Mouse (Mus musculus) lung, postnatal 0 days (tissue): ENCODE measurements at regions not wholly inside any gene's neighbourhood (a gene's known extent, or its start where the extent isn't known, plus 50 kb on each side); places are given as distances from the start of the nearest gene placed in this dataset.

Source experiments
- ATAC-seq: fragments of 200-750 bp; cut with Nextera tagmentation; 2 replicates; pipeline ENCODE4 v1.8.0; 2017; ENCODE audit warnings: moderate library complexity
- DNase-seq: peaks from one replicate; pipeline ENCODE4 v3.0.0-alpha.2; 2016; ENCODE audit warnings: low spot score
- H3K27ac ChIP-seq: fragments of 300-500 bp; sonication (generic); 2 replicates; pipeline ENCODE4 v1.5.1; 2014; ENCODE audit warnings: antibody characterized with exemption, mild to moderate bottlenecking, low read length, mixed read lengths
- H3K27me3 ChIP-seq: fragments of 300-500 bp; sonication (generic); replicated peaks from 2 replicates; pipeline ENCODE4 v1.6.1; 2014; ENCODE audit warnings: low read length, mixed read lengths; ENCODE audit not compliant: insufficient read depth
- H3K36me3 ChIP-seq: fragments of 300-500 bp; sonication (generic); 2 replicates; pipeline ENCODE4 v1.6.1; 2014; ENCODE audit warnings: low read length, mixed read lengths; ENCODE audit not compliant: insufficient read depth
- H3K4me1 ChIP-seq: fragments of 300-500 bp; sonication (generic); 2 replicates; pipeline ENCODE4 v1.6.1; 2014; ENCODE audit warnings: antibody characterized with exemption, low read depth, low read length, mixed read lengths; ENCODE audit not compliant: insufficient read depth
- H3K4me2 ChIP-seq: fragments of 300-500 bp; sonication (generic); replicated peaks from 2 replicates; pipeline ENCODE4 v1.6.1; 2014; ENCODE audit warnings: low read depth, mild to moderate bottlenecking, low read length, moderate library complexity, mixed read lengths
- H3K4me3 ChIP-seq: fragments of 300-500 bp; sonication (generic); 2 replicates; pipeline ENCODE4 v1.5.1; 2014; ENCODE audit warnings: low read depth, low read length
- H3K9ac ChIP-seq: fragments of 300-500 bp; sonication (generic); replicated peaks from 2 replicates; pipeline ENCODE4 v1.6.1; 2014; ENCODE audit warnings: low read depth, mild to moderate bottlenecking
- H3K9me3 ChIP-seq: fragments of 300-500 bp; sonication (generic); 2 replicates; pipeline ENCODE4 v1.6.1; 2016; ENCODE audit warnings: low read length, mixed read lengths
- CTCF ChIP-seq: IDR thresholded peaks from 2 replicates; pipeline ENCODE4 v1.5.1; 2016; ENCODE audit warnings: antibody characterized with exemption, mild to moderate bottlenecking
- EP300 ChIP-seq: IDR thresholded peaks from 2 replicates; pipeline ENCODE4 v1.6.1; 2016; ENCODE audit warnings: antibody characterized with exemption, mild to moderate bottlenecking, control low read depth
- WGBS: fragments of 180-500 bp; shearing (Covaris S2); extraction: QIAGEN DNeasy Blood & Tissue Kit; methylation state at CpG from one replicate; pipeline ENCODE4 v1.1.7; 2014; 5-methylcytosine and 5-hydroxymethylcytosine counted together

GRCm38 (mm10) chr1:43260491-43260890, 63.7 kb upstream of the Fhl2 start:
- no peaks in the 10 kb centered on the region for H3K36me3 ChIP-seq
- no peak for ATAC-seq
- no peak overlapping the region for H3K9ac ChIP-seq
- no peaks in the 10 kb centered on the region for H3K9me3 ChIP-seq
- H3K27me3 ChIP-seq = no peaks in the 10 kb centered on the region
- WGBS = 87% methylated on average over 4 of the region's 4 CpGs
- no peak overlapping the region for H3K27ac ChIP-seq
- DNase-seq = no peak
- H3K4me3 ChIP-seq = no peak overlapping the region
- no peaks in the 10 kb centered on the region for H3K4me1 ChIP-seq
- no peak for TF ChIP-seq CTCF
- TF ChIP-seq EP300 = no peak
- no peak overlapping the region for H3K4me2 ChIP-seq

GRCm38 (mm10) chr1:43264407-43264889, 67.7 kb upstream of the Fhl2 start:
- TF ChIP-seq CTCF (peak; percentile 91), EP300 (no peak)
- Histone ChIP-seq H3K36me3 (no peaks in the 10 kb centered on the region), H3K9ac (no peak overlapping the region), H3K4me1 (no peaks in the 10 kb centered on the region), H3K4me3 (no peak overlapping the region), H3K27ac (no peak overlapping the region), H3K27me3 (no peaks in the 10 kb centered on the region), H3K9me3 (no peaks in the 10 kb centered on the region), H3K4me2 (no peak overlapping the region)
- DNase-seq (peak; percentile 68), ATAC-seq (peak; percentile 23)
- 14% methylated on average over 5 of the region's 5 CpGs for WGBS

- no peak for ATAC-seq
- no peak overlapping the region for H3K4me3 ChIP-seq
- WGBS = 62% methylated on average over 5 of the region's 5 CpGs
Measured at GRCm38 (mm10) chr1:43265699-43266455, 69.1 kb upstream of the Fhl2 start.

GRCm38 (mm10) chr1:43269685-43270084, 72.9 kb upstream of the Fhl2 start:
- Histone ChIP-seq H3K4me1 (no peaks in the 10 kb centered on the region), H3K9me3 (no peaks in the 10 kb centered on the region), H3K4me3 (no peak overlapping the region), H3K27me3 (no peaks in the 10 kb centered on the region), H3K27ac (no peak overlapping the region), H3K9ac (no peak overlapping the region), H3K36me3 (no peaks in the 10 kb centered on the region), H3K4me2 (no peak overlapping the region)
- 32% methylated on average over 7 of the region's 7 CpGs for WGBS
- TF ChIP-seq CTCF = peak; percentile 54
- TF ChIP-seq EP300 = no peak
- ATAC-seq (no peak), DNase-seq (peak; percentile 21)

More at GRCm38 (mm10) chr1:43265699-43266455, 69.1 kb upstream of the Fhl2 start:
- TF ChIP-seq CTCF (no peak), EP300 (no peak)
- Histone ChIP-seq H3K9ac (no peak overlapping the region), H3K9me3 (no peaks in the 10 kb centered on the region), H3K36me3 (no peaks in the 10 kb centered on the region), H3K27ac (no peak overlapping the region), H3K4me1 (no peaks in the 10 kb centered on the region), H3K27me3 (no peaks in the 10 kb centered on the region), H3K4me2 (no peak overlapping the region)
- DNase-seq = no peak

GRCm38 (mm10) chr1:43273236-43273868, 76.6 kb upstream of the Fhl2 start:
- Histone ChIP-seq H3K27ac (no peak overlapping the region), H3K4me3 (no peak overlapping the region), H3K36me3 (no peaks in the 10 kb centered on the region), H3K4me2 (no peak overlapping the region), H3K4me1 (no peaks in the 10 kb centered on the region), H3K9me3 (no peaks in the 10 kb centered on the region), H3K27me3 (no peaks in the 10 kb centered on the region), H3K9ac (no peak overlapping the region)
- ATAC-seq = no peak
- TF ChIP-seq EP300 = no peak
- no peak for DNase-seq
- WGBS = 66% methylated on average over 2 of the region's 2 CpGs

- no peak for TF ChIP-seq EP300
- TF ChIP-seq CTCF = no peak
- WGBS = 80% methylated on average over 8 of the region's 8 CpGs
- DNase-seq = no peak
- no peak overlapping the region for H3K4me3 ChIP-seq
- H3K27me3 ChIP-seq = no peaks in the 10 kb centered on the region
- ATAC-seq = no peak
- H3K36me3 ChIP-seq = no peaks in the 10 kb centered on the region
- H3K27ac ChIP-seq = no peak overlapping the region
- H3K4me2 ChIP-seq = no peak overlapping the region
- no peaks in the 10 kb centered on the region for H3K9me3 ChIP-seq
- H3K4me1 ChIP-seq = no peaks in the 10 kb centered on the region
- no peak overlapping the region for H3K9ac ChIP-seq
Measured at GRCm38 (mm10) chr1:43291736-43292135, 95.0 kb upstream of the Fhl2 start.
